Comparison of ENCODE assay signal across 24 mouse cellular contexts in the genomic region with DNA sequence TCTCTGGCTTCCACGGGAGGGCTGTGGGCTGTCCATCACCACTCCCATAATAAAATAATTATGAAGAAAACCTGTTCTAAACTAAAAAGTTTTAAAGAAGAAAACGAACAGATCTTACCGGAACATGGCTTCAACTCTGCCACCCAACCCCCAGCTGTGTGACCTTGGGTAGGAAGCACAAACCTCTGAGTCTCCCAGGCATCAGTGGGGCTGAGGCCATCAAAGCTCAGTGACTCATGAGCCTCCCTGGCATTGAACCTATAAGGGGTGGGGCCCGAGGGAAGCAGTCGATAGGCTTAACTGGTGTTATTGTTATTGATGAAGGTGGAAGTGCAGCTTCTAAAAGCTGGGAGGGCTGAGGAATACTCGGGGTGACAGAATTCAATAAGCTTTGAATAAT.
DNase-seq lines count a peak whose midpoint lies in the region; ATAC-seq and TF ChIP-seq lines count a peak whose summit lies in the region.
"Had no signal": no experiment of that assay in that cellular context is flagged by ENCODE, and none has a peak within 500 bp of the region (broad histone marks: within the 10 kb centered on the region; RNA-seq: fewer than 3 reads in every experiment).

No protein-coding gene starts in this region.

- peaks cover 12% of the 10 kb centered on the region for H3K79me2 ChIP-seq in myocyte (ENCODE audit: control insufficient read depth, insufficient read depth)

- 77% methylated on average over 6 of the region's 6 CpGs for WGBS in midbrain, embryonic 11.5 days
- WGBS in midbrain, embryonic 10.5 days: 85% methylated on average over 6 of the region's 6 CpGs

- no peaks in the 10 kb centered on the region for H3K4me1 ChIP-seq in midbrain, embryonic 11.5 days (ENCODE audit: control insufficient read depth, insufficient read depth, low read length)
- no peaks in the 10 kb centered on the region for H3K4me1 ChIP-seq in midbrain, embryonic 10.5 days
- H3K4me1 ChIP-seq: embryonic facial prominence, embryonic 15.5 days; heart, embryonic 12.5 days; intestine, embryonic 15.5 days had no signal

- no peaks in the 10 kb centered on the region; the same call in 1 of the 2 replicates for H3K9me3 ChIP-seq in midbrain, embryonic 11.5 days (ENCODE audit: control insufficient read depth, low read length)
- H3K9me3 ChIP-seq in midbrain, embryonic 10.5 days (replicated peaks): peaks cover 4% of the 10 kb centered on the region; the same call in 1 of the 2 replicates
- H3K9me3 ChIP-seq: embryonic facial prominence, embryonic 15.5 days; intestine, embryonic 15.5 days had no signal

- H3K4me3 ChIP-seq in midbrain, embryonic 11.5 days (ENCODE audit: low read depth, low read length): no peak overlapping the region
- H3K4me3 ChIP-seq in midbrain, embryonic 10.5 days: no peak overlapping the region
- peak overlapping the region; percentile 31 for H3K4me3 ChIP-seq in myocyte
- H3K4me3 ChIP-seq: embryonic facial prominence, embryonic 15.5 days; erythroblast, embryonic 14.5 days; forebrain, embryonic 10.5 days; heart, adult 2 months; heart, embryonic 12.5 days; hindbrain, embryonic 13.5 days; intestine, embryonic 15.5 days had no signal

- H3K4me2 ChIP-seq in midbrain, embryonic 11.5 days: no peak overlapping the region
- peak overlapping the region; percentile 90 for H3K4me2 ChIP-seq in myocyte (ENCODE audit: low read depth)
- H3K4me2 ChIP-seq: embryonic facial prominence, embryonic 15.5 days; heart, embryonic 12.5 days; hindbrain, embryonic 13.5 days; intestine, embryonic 15.5 days had no signal

- H3ac ChIP-seq in myocyte (ENCODE audit: control insufficient read depth, insufficient read length): no peak overlapping the region

- no peak overlapping the region for H3K9ac ChIP-seq in midbrain, embryonic 11.5 days (ENCODE audit: low read length)
- H3K9ac ChIP-seq: embryonic facial prominence, embryonic 15.5 days; heart, embryonic 12.5 days; hindbrain, embryonic 13.5 days; intestine, embryonic 15.5 days had no signal

- peak; percentile 72 for DNase-seq in midbrain, embryonic 11.5 days (ENCODE audit: low spot score, missing footprints)
- no peak for DNase-seq in midbrain, embryonic 10.5 days (ENCODE audit: low spot score)
- peak; percentile 89 to 93 for DNase-seq in adrenal gland, adult (ENCODE audit: inconsistent age in 2 of 2, low spot score in 1 of 2)
- peak; percentile 73 for DNase-seq in adrenal gland, postnatal 10 days
- DNase-seq in frontal cortex, postnatal 10 days (ENCODE audit: low spot score in 2 of 2): no peak
- DNase-seq in layer of hippocampus, adult 18-20 months (ENCODE audit: low spot score in 2 of 2): no peak
- no peak for DNase-seq in right cerebral cortex, postnatal 4 days
- DNase-seq: cerebellum, adult 2 months; cerebellum, postnatal 14 days; embryo, embryonic 11 days; gastrocnemius, postnatal 10 days; heart, adult 2 months; kidney, adult 18-20 months had no signal

- no peak for ATAC-seq in midbrain, embryonic 11.5 days (ENCODE audit: low FRiP score)
- ATAC-seq: CD4-positive, CD25-positive, alpha-beta regulatory T cell, adult 4 months; forebrain, embryonic 14.5 days; hindbrain, postnatal 0 days; intestine, embryonic 15.5 days had no signal

- peak; percentile 51 for TF ChIP-seq POLR2A in myocyte (IDR thresholded peaks at IDR 0.05; ENCODE audit: insufficient read length, low read depth)

- H3K36me3 ChIP-seq in midbrain, embryonic 11.5 days (ENCODE audit: control insufficient read depth, insufficient read depth, low read length): no peaks in the 10 kb centered on the region
- H3K36me3 ChIP-seq in midbrain, embryonic 10.5 days: no peaks in the 10 kb centered on the region
- H3K36me3 ChIP-seq in myocyte (ENCODE audit: control insufficient read depth, insufficient read depth): no peaks in the 10 kb centered on the region
- H3K36me3 ChIP-seq: embryonic facial prominence, embryonic 15.5 days; forebrain, embryonic 10.5 days; G1E; heart, embryonic 12.5 days; hindbrain, embryonic 13.5 days; intestine, embryonic 15.5 days had no signal

- H3K27me3 ChIP-seq in midbrain, embryonic 11.5 days (ENCODE audit: control insufficient read depth, insufficient read depth, low read length): no peaks in the 10 kb centered on the region
- no peaks in the 10 kb centered on the region; the same call in 1 of the 2 replicates for H3K27me3 ChIP-seq in midbrain, embryonic 10.5 days (ENCODE audit: low read depth, poor library complexity, severe bottlenecking)
- H3K27me3 ChIP-seq in myocyte (ENCODE audit: control insufficient read depth, insufficient read depth, insufficient read length): no peaks in the 10 kb centered on the region
- H3K27me3 ChIP-seq: embryonic facial prominence, embryonic 15.5 days; intestine, embryonic 15.5 days had no signal

- no peak overlapping the region for H3K27ac ChIP-seq in midbrain, embryonic 11.5 days (ENCODE audit: low read depth, low read length)
- no peak overlapping the region for H3K27ac ChIP-seq in midbrain, embryonic 10.5 days (replicated peaks)
- H3K27ac ChIP-seq: embryonic facial prominence, embryonic 15.5 days; forebrain, embryonic 10.5 days; heart, adult 2 months; hindbrain, embryonic 13.5 days; hindbrain, postnatal 0 days; intestine, embryonic 15.5 days had no signal

TF ChIP-seq in myocyte, 11 proteins besides CTCF, POLR2A, EP300 and RAD21:
- TF ChIP-seq SRF (IDR thresholded peaks at IDR 0.05; ENCODE audit: control insufficient read depth, insufficient read length, low read depth) (no peak), TCF12 (IDR thresholded peaks at IDR 0.05; ENCODE audit: insufficient read depth, poor library complexity, severe bottlenecking) (no peak), MYOD1 (IDR thresholded peaks at IDR 0.05; ENCODE audit: control insufficient read depth in 1 of 3, insufficient read length in 2 of 3, low read depth in 2 of 3) (no peak), MAX (IDR thresholded peaks at IDR 0.05; ENCODE audit: low read depth) (no peak), E2F4 (IDR thresholded peaks at IDR 0.05; ENCODE audit: insufficient read depth) (no peak), TCF3 (IDR thresholded peaks at IDR 0.05; ENCODE audit: insufficient read length, low read depth) (no peak), MYOG (IDR thresholded peaks at IDR 0.05; ENCODE audit: control insufficient read depth in 1 of 3, insufficient read depth in 1 of 3, insufficient read length in 2 of 3, low read depth in 2 of 3) (no peak), USF1 (IDR thresholded peaks at IDR 0.05; ENCODE audit: low read depth) (no peak)

Comparison
In these comparisons a context has a peak if more than half of its experiments do, and no peak if none do; other contexts are left out.
1. DNase-seq: peak in midbrain, embryonic 11.5 days (single experiment), adrenal gland, adult (2 of 2) and adrenal gland, postnatal 10 days (single experiment); none in midbrain, embryonic 10.5 days (single experiment), frontal cortex, postnatal 10 days (0 of 2), layer of hippocampus, adult 18-20 months (0 of 2) and right cerebral cortex, postnatal 4 days (single experiment).